Mouse (Mus musculus) midbrain, embryonic 16.5 days (tissue): ENCODE data around the gene Kdm5b. TPM values are rescaled to one million over a fixed set of nuclear protein-coding genes. Genes with fewer than 3 reads are reported as not detected.
A peak's percentile ranks its signal among the peaks of the same experiment; 100 is the strongest.

Source experiments
- ATAC-seq: fragments of 200-750 bp; cut with Nextera tagmentation; 2 replicates; pipeline ENCODE4 v1.8.0; 2017; ENCODE audit warnings: moderate TSS enrichment
- H3K27ac ChIP-seq: fragments of 300-500 bp; sonication (generic); 2 replicates; pipeline ENCODE4 v1.5.1; 2014; ENCODE audit warnings: mild to moderate bottlenecking, low read length, mixed read lengths
- H3K27me3 ChIP-seq: fragments of 300-500 bp; sonication (generic); 2 replicates; pipeline ENCODE4 v1.6.1; 2014; ENCODE audit warnings: low read depth, low read length, mixed read lengths; ENCODE audit not compliant: control insufficient read depth, insufficient read depth
- H3K36me3 ChIP-seq: fragments of 300-500 bp; sonication (generic); 2 replicates; pipeline ENCODE4 v1.6.1; 2014; ENCODE audit warnings: mild to moderate bottlenecking, low read length, moderate library complexity, mixed read lengths; ENCODE audit not compliant: control insufficient read depth, insufficient read depth
- H3K4me1 ChIP-seq: fragments of 300-500 bp; sonication (generic); 2 replicates; pipeline ENCODE4 v1.6.1; 2014; ENCODE audit warnings: mild to moderate bottlenecking, low read length, mixed read lengths; ENCODE audit not compliant: control insufficient read depth, insufficient read depth
- H3K4me2 ChIP-seq: fragments of 300-500 bp; sonication (generic); 2 replicates; pipeline ENCODE4 v1.6.1; 2014; ENCODE audit warnings: mild to moderate bottlenecking, low read length, mixed read lengths
- H3K4me3 ChIP-seq: fragments of 300-500 bp; sonication (generic); 2 replicates; pipeline ENCODE4 v1.5.1; 2014; ENCODE audit warnings: low read depth, mild to moderate bottlenecking, low read length, moderate library complexity, mixed read lengths
- H3K9ac ChIP-seq: fragments of 300-500 bp; sonication (generic); 2 replicates; pipeline ENCODE4 v1.6.1; 2014; ENCODE audit warnings: low read depth, low read length, mixed read lengths
- H3K9me3 ChIP-seq: fragments of 300-500 bp; sonication (generic); replicated peaks from 2 replicates; pipeline ENCODE4 v1.6.1; 2014; ENCODE audit warnings: mild to moderate bottlenecking, low read length, mixed read lengths; ENCODE audit not compliant: control insufficient read depth, poor library complexity, severe bottlenecking
- WGBS: fragments of 180-500 bp; shearing (Covaris S2); extraction: QIAGEN DNeasy Blood & Tissue Kit; methylation state at CpG from one replicate; pipeline ENCODE4 v1.1.7; 2014; 5-methylcytosine and 5-hydroxymethylcytosine counted together
- polyA plus RNA-seq: library from polyadenylated mRNA; unstranded; fragments of >200 nt; fragmentation: Nextera tagmentation; extraction: Ambion mirVana; gene quantifications from 2 replicates; pipeline ENCODE4 v1.2.1, GENCODE M21; 2015

The Kdm5b gene
- polyA plus RNA-seq, 1 experiment from 2014 or later = 66.5 TPM

GRCm38 (mm10) chr1:134563726-134564125 is 3.8 kb downstream of the Kdm5b start:
- Histone ChIP-seq H3K4me2 (peak overlapping the region; percentile 19; the same call in 1 of the 2 replicates), H3K4me3 (no peak overlapping the region), H3K9me3 (no peaks in the 10 kb centered on the region), H3K27me3 (no peaks in the 10 kb centered on the region), H3K4me1 (peaks cover 47% of the 10 kb centered on the region), H3K9ac (no peak overlapping the region), H3K36me3 (no peaks in the 10 kb centered on the region), H3K27ac (no peak overlapping the region)
- 85% methylated on average over 3 of the region's 3 CpGs for WGBS
- no peak for ATAC-seq

- Histone ChIP-seq H3K27me3 (no peaks in the 10 kb centered on the region), H3K27ac (no peak overlapping the region), H3K4me2 (no peak overlapping the region), H3K9ac (no peak overlapping the region), H3K9me3 (no peaks in the 10 kb centered on the region), H3K4me1 (peaks cover 39% of the 10 kb centered on the region), H3K4me3 (no peak overlapping the region), H3K36me3 (no peaks in the 10 kb centered on the region)
- ATAC-seq = no peak
- WGBS = 41% methylated on average over 1 of the region's 1 CpGs
Observed at GRCm38 (mm10) chr1:134567511-134567910, 7.5 kb downstream of the Kdm5b start.

- H3K36me3 ChIP-seq = no peaks in the 10 kb centered on the region
- no peak overlapping the region for H3K4me3 ChIP-seq
- peaks cover 31% of the 10 kb centered on the region for H3K4me1 ChIP-seq
- 92% methylated on average over 9 of the region's 9 CpGs for WGBS
- no peak overlapping the region for H3K9ac ChIP-seq
- H3K9me3 ChIP-seq = no peaks in the 10 kb centered on the region
- H3K27me3 ChIP-seq = no peaks in the 10 kb centered on the region
- no peak overlapping the region for H3K4me2 ChIP-seq
- H3K27ac ChIP-seq = no peak overlapping the region
- ATAC-seq = no peak
Observed at GRCm38 (mm10) chr1:134570171-134570570, 10.2 kb downstream of the Kdm5b start.

GRCm38 (mm10) chr1:134570631-134571030 is 10.7 kb downstream of the Kdm5b start:
- Histone ChIP-seq H3K36me3 (no peaks in the 10 kb centered on the region), H3K4me2 (no peak overlapping the region), H3K4me1 (peaks cover 29% of the 10 kb centered on the region), H3K4me3 (no peak overlapping the region), H3K27me3 (no peaks in the 10 kb centered on the region), H3K9ac (no peak overlapping the region), H3K27ac (no peak overlapping the region), H3K9me3 (no peaks in the 10 kb centered on the region)
- ATAC-seq = no peak
- WGBS = 44% methylated on average over 3 of the region's 3 CpGs

- ATAC-seq = no peak
- H3K27ac ChIP-seq = no peak overlapping the region
- H3K4me1 ChIP-seq = peaks cover 13% of the 10 kb centered on the region
- WGBS = 86% methylated on average over 1 of the region's 1 CpGs
- no peak overlapping the region for H3K4me3 ChIP-seq
- H3K36me3 ChIP-seq = no peaks in the 10 kb centered on the region
- no peak overlapping the region for H3K4me2 ChIP-seq
- no peaks in the 10 kb centered on the region for H3K27me3 ChIP-seq
- H3K9ac ChIP-seq = no peak overlapping the region
- H3K9me3 ChIP-seq = no peaks in the 10 kb centered on the region
Observed at GRCm38 (mm10) chr1:134573300-134573931, 13.4 kb downstream of the Kdm5b start.

GRCm38 (mm10) chr1:134573932-134574315 is 14.0 kb downstream of the Kdm5b start:
- no peak for ATAC-seq
- no peak overlapping the region for H3K9ac ChIP-seq
- no peaks in the 10 kb centered on the region for H3K36me3 ChIP-seq
- WGBS = 82% methylated on average over 5 of the region's 5 CpGs
- no peaks in the 10 kb centered on the region for H3K27me3 ChIP-seq
- H3K9me3 ChIP-seq = no peaks in the 10 kb centered on the region
- H3K4me3 ChIP-seq = no peak overlapping the region
- H3K4me2 ChIP-seq = no peak overlapping the region
- no peak overlapping the region for H3K27ac ChIP-seq
- peaks cover 13% of the 10 kb centered on the region for H3K4me1 ChIP-seq

- H3K27ac ChIP-seq = no peak overlapping the region
- H3K9me3 ChIP-seq = no peaks in the 10 kb centered on the region
- no peak overlapping the region for H3K4me2 ChIP-seq
- H3K27me3 ChIP-seq = no peaks in the 10 kb centered on the region
- no peak overlapping the region for H3K4me3 ChIP-seq
- no peaks in the 10 kb centered on the region for H3K36me3 ChIP-seq
- ATAC-seq = no peak
- H3K9ac ChIP-seq = no peak overlapping the region
- WGBS = 83% methylated on average over 6 of the region's 6 CpGs
- H3K4me1 ChIP-seq = peaks cover 9% of the 10 kb centered on the region
Observed at GRCm38 (mm10) chr1:134577384-134578120, 17.6 kb downstream of the Kdm5b start.

GRCm38 (mm10) chr1:134580796-134581195 is 20.8 kb downstream of the Kdm5b start:
- no peak overlapping the region for H3K9ac ChIP-seq
- peaks cover 4% of the 10 kb centered on the region; the same call in 1 of the 2 replicates for H3K36me3 ChIP-seq
- no peaks in the 10 kb centered on the region for H3K9me3 ChIP-seq
- no peak for ATAC-seq
- H3K27me3 ChIP-seq = no peaks in the 10 kb centered on the region
- WGBS = 86% methylated on average over 2 of the region's 2 CpGs
- H3K4me1 ChIP-seq = 0 out of 2 replicates have a peak, but pooled peaks cover 3% of the 10 kb centered on the region
- no peak overlapping the region for H3K4me3 ChIP-seq
- H3K4me2 ChIP-seq = no peak overlapping the region
- no peak overlapping the region for H3K27ac ChIP-seq

- Histone ChIP-seq H3K27me3 (no peaks in the 10 kb centered on the region), H3K9ac (no peak overlapping the region), H3K27ac (no peak overlapping the region), H3K4me1 (0 out of 2 replicates have a peak, but pooled peaks cover 3% of the 10 kb centered on the region), H3K9me3 (no peaks in the 10 kb centered on the region), H3K4me3 (no peak overlapping the region), H3K36me3 (peaks cover 4% of the 10 kb centered on the region; the same call in 1 of the 2 replicates), H3K4me2 (no peak overlapping the region)
- no peak for ATAC-seq
- 78% methylated on average over 3 of the region's 3 CpGs for WGBS
Observed at GRCm38 (mm10) chr1:134583560-134583959, 23.6 kb downstream of the Kdm5b start.
